Mouse (Mus musculus) neural tube, embryonic 11.5 days (tissue): Measurements from ENCODE around the gene Apom. TPM values are rescaled to one million over a fixed set of nuclear protein-coding genes. Genes with fewer than 3 reads are reported as not detected.
A peak's percentile ranks its signal among the peaks of the same experiment; 100 is the strongest.
"Not testable (repeated sequence)": the region's sequence is repeated elsewhere in the genome, so short reads cannot be mapped to it uniquely, and the experiment has no call there.

Experiments used
- ATAC-seq: fragments of 200-750 bp; cut with Nextera tagmentation; 2 replicates; pipeline ENCODE4 v1.8.0; 2017; ENCODE audit warnings: moderate number of reproducible peaks, mild to moderate bottlenecking, moderate TSS enrichment, moderate library complexity; ENCODE audit not compliant: insufficient read depth, low FRiP score, low TSS enrichment
- DNase-seq: peaks from one replicate; pipeline ENCODE4 v3.0.0-alpha.2; 2015; ENCODE audit warnings: low spot score
- H3K27ac ChIP-seq: fragments of 300-500 bp; sonication (generic); 2 replicates; pipeline ENCODE4 v1.5.1; 2014; ENCODE audit warnings: low read depth, mild to moderate bottlenecking, low read length
- H3K27me3 ChIP-seq: fragments of 300-500 bp; sonication (generic); 2 replicates; pipeline ENCODE4 v1.6.1; 2014; ENCODE audit warnings: mild to moderate bottlenecking, low read length, mixed read lengths; ENCODE audit not compliant: control insufficient read depth, insufficient read depth
- H3K36me3 ChIP-seq: fragments of 300-500 bp; sonication (generic); 2 replicates; pipeline ENCODE4 v1.6.1; 2014; ENCODE audit warnings: mild to moderate bottlenecking, low read length, moderate library complexity, mixed read lengths; ENCODE audit not compliant: control insufficient read depth, insufficient read depth
- H3K4me1 ChIP-seq: fragments of 300-500 bp; sonication (generic); 2 replicates; pipeline ENCODE4 v1.6.1; 2014; ENCODE audit warnings: low read length, mixed read lengths; ENCODE audit not compliant: control insufficient read depth, insufficient read depth
- H3K4me2 ChIP-seq: fragments of 300-500 bp; sonication (generic); 2 replicates; pipeline ENCODE4 v1.6.1; 2014; ENCODE audit warnings: low read depth, mild to moderate bottlenecking, moderate library complexity
- H3K4me3 ChIP-seq: fragments of 300-500 bp; sonication (generic); 2 replicates; pipeline ENCODE4 v1.5.1; 2014; ENCODE audit warnings: low read depth, low read length
- H3K9ac ChIP-seq: fragments of 300-500 bp; sonication (generic); 2 replicates; pipeline ENCODE4 v1.6.1; 2014; ENCODE audit warnings: mild to moderate bottlenecking, low read length
- H3K9me3 ChIP-seq: fragments of 300-500 bp; sonication (generic); 2 replicates; pipeline ENCODE4 v1.6.1; 2016; ENCODE audit warnings: low read length; ENCODE audit not compliant: control insufficient read depth
- WGBS: fragments of 180-500 bp; shearing (Covaris S2); extraction: QIAGEN DNeasy Blood & Tissue Kit; methylation state at CpG from one replicate; pipeline ENCODE4 v1.1.7; 2014; 5-methylcytosine and 5-hydroxymethylcytosine counted together
- polyA plus RNA-seq: library from polyadenylated mRNA; unstranded; fragments of >200 nt; fragmentation: Nextera tagmentation; extraction: Ambion mirVana; gene quantifications from 2 replicates; pipeline ENCODE4 v1.2.1, GENCODE M21; 2014

The Apom gene
- polyA plus RNA-seq, 1 experiment from 2014 or later: 0.93 TPM

DNA sequence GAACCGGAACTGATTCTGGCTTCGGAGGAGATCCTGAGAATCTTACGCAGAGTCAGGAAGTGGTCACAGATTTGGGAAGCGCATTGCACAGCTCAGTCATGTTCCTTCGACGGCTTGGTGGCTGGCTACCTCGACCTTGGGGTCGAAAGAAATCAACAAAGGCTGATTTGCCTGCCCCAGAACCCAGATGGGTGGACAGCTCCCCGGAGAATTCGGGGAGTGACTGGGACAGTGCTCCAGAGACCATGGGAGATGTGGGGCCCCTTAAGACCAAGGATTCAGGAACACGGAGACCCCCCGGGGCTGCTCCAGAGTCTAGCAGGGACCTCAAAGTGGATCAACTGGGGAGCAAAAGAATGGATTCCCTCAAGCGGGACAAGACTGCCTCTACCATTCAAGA lies 4.8 kb downstream of the Apom start:
- Histone ChIP-seq H3K9me3 (no peaks in the 10 kb centered on the region), H3K4me2 (peak overlapping the region; percentile 76), H3K27me3 (no peaks in the 10 kb centered on the region), H3K9ac (no peak overlapping the region), H3K27ac (no peak overlapping the region), H3K4me1 (peaks cover 11% of the 10 kb centered on the region), H3K4me3 (peak overlapping the region; percentile 61), H3K36me3 (no peaks in the 10 kb centered on the region; the same call in 1 of the 2 replicates)
- no peak for ATAC-seq
- no peak for DNase-seq
- WGBS: 72% methylated on average over 13 of the region's 13 CpGs

DNA sequence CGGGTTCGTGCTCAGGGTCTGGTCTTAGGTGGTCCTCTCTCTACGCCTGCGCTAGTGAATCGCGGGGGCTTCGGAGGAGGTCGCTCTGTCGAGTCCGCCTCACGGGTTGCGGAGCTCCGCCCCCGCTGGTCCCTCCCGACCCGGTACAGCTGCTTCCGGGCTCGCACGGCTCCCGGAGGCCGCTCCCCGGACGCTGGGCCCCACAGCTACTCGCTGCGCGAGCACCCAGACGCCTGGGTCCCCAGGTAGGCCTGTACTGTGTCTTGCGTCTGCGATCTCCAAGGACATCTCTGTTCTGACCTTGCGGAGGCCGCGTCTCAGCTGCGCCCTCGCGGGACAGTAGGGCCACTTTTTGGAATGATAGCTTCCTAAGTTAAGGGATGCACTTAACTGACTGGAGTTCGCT lies 5.6 kb downstream of the Apom start, which contains the start of gene D17H6S53E:
D17H6S53E (plus strand) TSS at position 168 of the 406 bp plus-strand sequence.
- ATAC-seq: peak; percentile 15; the same call in 1 of the 2 replicates
- Histone ChIP-seq H3K9me3 (no peaks in the 10 kb centered on the region), H3K27me3 (no peaks in the 10 kb centered on the region), H3K9ac (peak within 1 kb of the TSS; percentile 87), H3K4me3 (peak within 1 kb of the TSS; percentile 61), H3K36me3 (no peaks in the 10 kb centered on the region; the same call in 1 of the 2 replicates), H3K27ac (peak within 1 kb of the TSS; percentile 73), H3K4me1 (peaks cover 11% of the 10 kb centered on the region), H3K4me2 (peak within 1 kb of the TSS; percentile 76)
- under 1% methylated on average over 36 of the region's 36 CpGs for WGBS
- DNase-seq: peak; percentile 78

DNA sequence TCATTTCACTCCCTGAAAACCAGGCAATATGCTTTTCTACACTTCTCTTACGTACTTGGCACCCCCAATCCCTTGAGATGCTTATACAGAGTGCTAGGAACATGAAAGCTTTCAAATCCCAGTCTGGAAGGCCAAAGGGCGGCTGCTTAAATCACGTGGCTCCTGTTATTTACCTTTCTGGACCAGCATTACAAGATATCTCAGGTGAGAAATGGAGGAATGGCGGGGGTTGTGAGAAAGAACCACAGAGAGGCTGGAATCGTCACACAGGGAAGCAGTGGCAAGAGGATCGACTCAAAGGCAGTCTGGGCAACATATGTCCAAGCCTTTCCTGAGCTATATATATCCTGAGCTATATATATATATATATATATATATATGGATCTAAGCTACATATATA lies 6.3 kb downstream of the Apom start:
- Histone ChIP-seq H3K9ac (peak overlapping the region; percentile 87), H3K4me3 (peak overlapping the region; percentile 61), H3K4me1 (peaks cover 11% of the 10 kb centered on the region), H3K36me3 (no peaks in the 10 kb centered on the region; the same call in 1 of the 2 replicates), H3K4me2 (peak overlapping the region; percentile 76), H3K27me3 (no peaks in the 10 kb centered on the region), H3K27ac (no peak overlapping the region), H3K9me3 (no peaks in the 10 kb centered on the region)
- ATAC-seq (no peak), DNase-seq (no peak)
- 40% methylated on average over 6 of the region's 6 CpGs for WGBS

DNA sequence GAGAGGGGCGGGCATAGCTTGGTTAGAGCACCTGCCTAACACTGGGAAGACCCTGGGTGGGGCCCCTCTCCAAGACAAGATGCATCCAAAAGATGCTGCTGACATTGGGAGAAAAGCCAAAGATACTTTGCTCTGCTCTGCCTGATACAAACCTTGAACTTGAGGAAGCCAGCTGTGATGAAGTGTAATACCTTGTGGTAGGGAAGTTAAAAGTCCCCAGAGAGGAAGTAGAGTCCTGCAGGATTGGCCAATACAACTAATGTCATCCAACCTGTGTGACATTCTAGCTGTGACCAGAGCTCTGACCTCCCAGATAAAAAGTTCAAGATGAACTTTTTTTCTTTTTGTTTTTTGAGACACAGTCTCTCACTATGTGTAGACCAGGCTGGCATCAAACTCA lies 6.8 kb downstream of the Apom start:
- Histone ChIP-seq H3K9ac (no peak overlapping the region; the same call in 1 of the 2 replicates), H3K4me3 (no peak overlapping the region), H3K36me3 (no peaks in the 10 kb centered on the region; the same call in 1 of the 2 replicates), H3K4me2 (no peak overlapping the region; the same call in 1 of the 2 replicates), H3K27ac (no peak overlapping the region), H3K27me3 (no peaks in the 10 kb centered on the region), H3K9me3 (no peaks in the 10 kb centered on the region), H3K4me1 (peaks cover 16% of the 10 kb centered on the region)
- DNase-seq (no peak), ATAC-seq (no peak)
- WGBS: 78% methylated on average over 1 of the region's 1 CpGs

DNA sequence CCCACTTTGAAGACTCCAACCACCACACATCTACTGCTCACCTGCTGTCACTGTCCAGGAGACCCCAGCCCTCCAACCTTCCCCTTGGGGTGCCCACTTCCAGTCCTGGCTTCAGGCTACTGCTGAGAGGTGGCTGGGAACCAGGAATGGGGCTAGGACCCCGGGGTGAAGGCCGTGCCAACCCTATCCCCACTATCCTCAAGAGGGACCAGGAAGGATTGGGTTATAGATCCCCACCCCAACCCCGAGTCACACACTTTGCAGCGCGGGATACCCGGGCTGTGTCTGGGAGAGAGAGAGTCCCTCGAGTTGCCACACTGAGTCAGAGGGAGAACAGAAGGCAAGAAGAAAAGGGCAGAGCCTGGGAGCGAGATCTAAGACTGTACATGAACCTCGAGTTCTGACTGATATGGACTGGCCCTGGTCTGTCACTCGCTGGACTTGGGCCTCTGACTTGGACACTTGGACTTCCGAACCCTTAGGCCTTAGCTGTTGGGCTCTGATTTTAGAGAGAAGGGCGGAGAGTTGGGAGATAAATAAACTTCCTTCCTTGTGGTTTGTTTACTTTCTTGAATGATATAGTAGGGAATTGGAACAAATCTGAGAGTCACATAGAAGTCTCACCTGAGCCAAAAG lies 7.5 kb downstream of the Apom start:
- H3K36me3 ChIP-seq, H3K9ac ChIP-seq, H3K9me3 ChIP-seq, H3K27me3 ChIP-seq, ATAC-seq, H3K4me3 ChIP-seq, DNase-seq, H3K27ac ChIP-seq, H3K4me2 ChIP-seq: not testable (repeated sequence)
- peaks cover 17% of the 10 kb centered on the region for H3K4me1 ChIP-seq
- WGBS: 95% methylated on average over 12 of the region's 12 CpGs

DNA sequence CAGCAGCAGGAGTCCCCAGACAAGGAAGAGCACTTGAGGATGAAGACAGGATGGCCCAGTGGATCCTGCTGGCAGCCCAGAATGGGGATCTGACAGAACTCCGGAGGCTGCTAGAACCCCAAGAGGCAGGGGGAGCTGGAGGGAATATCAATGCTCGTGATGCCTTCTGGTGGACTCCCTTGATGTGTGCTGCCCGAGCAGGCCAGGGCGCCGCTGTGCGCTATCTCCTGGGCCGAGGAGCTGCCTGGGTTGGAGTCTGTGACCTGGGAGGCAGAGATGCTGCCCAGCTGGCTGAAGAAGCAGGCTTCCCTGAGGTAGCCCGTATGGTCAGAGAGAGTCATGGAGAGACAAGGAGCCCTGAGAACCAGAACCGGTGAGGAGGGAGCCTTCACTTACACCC lies 8.6 kb downstream of the Apom start:
- H3K4me3 ChIP-seq, H3K9ac ChIP-seq, H3K9me3 ChIP-seq, ATAC-seq, H3K4me2 ChIP-seq, H3K27ac ChIP-seq, DNase-seq, H3K36me3 ChIP-seq, H3K27me3 ChIP-seq: not testable (repeated sequence)
- H3K4me1 ChIP-seq: peaks cover 17% of the 10 kb centered on the region
- 94% methylated on average over 9 of the region's 9 CpGs for WGBS

DNA sequence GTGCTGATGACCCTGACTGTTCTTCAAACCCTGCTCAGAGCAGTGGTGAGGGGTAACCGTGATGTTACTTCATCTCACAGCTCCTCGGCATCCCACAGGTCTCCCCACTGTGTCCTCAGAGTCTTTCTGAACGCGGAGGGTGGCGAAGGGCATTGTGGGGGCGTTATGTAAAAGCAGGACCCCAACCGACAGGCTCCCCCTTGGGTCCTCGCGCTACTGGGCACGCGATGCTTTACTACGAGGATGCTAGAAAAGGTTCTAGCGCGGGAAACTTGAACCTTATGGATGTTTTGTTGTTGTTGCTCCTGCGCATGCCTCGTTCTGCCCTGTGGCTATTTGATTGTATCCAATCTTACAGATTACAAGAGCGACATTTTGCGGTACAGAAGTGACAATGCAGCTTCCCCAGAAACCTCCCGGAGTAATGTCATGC lies 10.0 kb downstream of the Apom start, which contains the start of gene Csnk2b:
Csnk2b (minus strand) TSS at position 183 of the 433 bp plus-strand sequence.
- peak; percentile 66 for DNase-seq
- no peaks in the 10 kb centered on the region for H3K27me3 ChIP-seq
- peak within 1 kb of the TSS; percentile 98 for H3K4me2 ChIP-seq
- WGBS: 0% methylated on average over 19 of the region's 19 CpGs
- no peak for ATAC-seq
- H3K36me3 ChIP-seq: peaks cover 10% of the 10 kb centered on the region
- H3K4me3 ChIP-seq: peak within 1 kb of the TSS; percentile 97
- H3K9me3 ChIP-seq: no peaks in the 10 kb centered on the region
- peak within 1 kb of the TSS; percentile 93 for H3K9ac ChIP-seq
- peak within 1 kb of the TSS; percentile 87 for H3K27ac ChIP-seq
- H3K4me1 ChIP-seq: peaks cover 17% of the 10 kb centered on the region

DNA sequence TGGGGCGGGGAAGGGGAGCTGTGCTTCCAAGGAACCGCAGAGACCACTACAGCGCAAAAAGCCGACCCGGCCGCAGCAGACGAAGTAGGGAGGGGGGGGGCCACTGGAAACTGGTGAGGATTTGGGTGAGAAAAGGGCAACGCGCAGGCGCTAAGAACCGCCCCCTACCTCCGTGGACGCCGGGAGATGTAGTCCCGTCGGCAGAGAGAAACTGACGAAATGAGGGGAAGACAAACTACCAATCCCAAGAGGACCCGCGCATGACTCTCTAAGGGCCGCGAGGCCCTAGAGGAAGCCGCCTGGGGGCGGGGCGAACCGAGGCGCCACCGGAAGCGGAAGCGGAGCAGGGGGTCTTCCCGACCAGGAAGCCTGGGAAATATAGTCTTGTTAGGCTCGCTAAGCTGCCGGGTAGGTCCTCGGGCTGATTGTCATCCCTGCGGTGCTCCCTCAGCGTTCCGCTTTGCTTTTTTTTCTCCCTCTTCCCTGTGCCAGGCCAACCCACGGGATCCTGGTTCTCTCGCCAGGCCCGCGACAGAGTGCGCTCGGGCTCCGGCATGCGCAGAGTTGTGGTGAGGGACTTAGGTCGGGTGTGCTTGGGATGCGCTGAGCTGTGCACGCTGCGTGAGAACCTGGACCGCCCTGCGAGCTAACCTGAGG lies 10.6 kb downstream of the Apom start, which contains the start of gene Gpank1:
Gpank1 (plus strand) TSS at position 313 of the 657 bp plus-strand sequence.
- Histone ChIP-seq H3K4me2 (peak within 1 kb of the TSS; percentile 98), H3K4me3 (peak within 1 kb of the TSS; percentile 97), H3K9me3 (no peaks in the 10 kb centered on the region), H3K36me3 (peaks cover 10% of the 10 kb centered on the region), H3K9ac (peak within 1 kb of the TSS; percentile 93), H3K4me1 (peaks cover 12% of the 10 kb centered on the region), H3K27ac (peak within 1 kb of the TSS; percentile 87), H3K27me3 (no peaks in the 10 kb centered on the region)
- DNase-seq (peak; percentile 99), ATAC-seq (peak; percentile 92)
- WGBS: 0% methylated on average over 50 of the region's 50 CpGs
